8 mouse cellular contexts compared by ENCODE assay signal in the genomic region with DNA sequence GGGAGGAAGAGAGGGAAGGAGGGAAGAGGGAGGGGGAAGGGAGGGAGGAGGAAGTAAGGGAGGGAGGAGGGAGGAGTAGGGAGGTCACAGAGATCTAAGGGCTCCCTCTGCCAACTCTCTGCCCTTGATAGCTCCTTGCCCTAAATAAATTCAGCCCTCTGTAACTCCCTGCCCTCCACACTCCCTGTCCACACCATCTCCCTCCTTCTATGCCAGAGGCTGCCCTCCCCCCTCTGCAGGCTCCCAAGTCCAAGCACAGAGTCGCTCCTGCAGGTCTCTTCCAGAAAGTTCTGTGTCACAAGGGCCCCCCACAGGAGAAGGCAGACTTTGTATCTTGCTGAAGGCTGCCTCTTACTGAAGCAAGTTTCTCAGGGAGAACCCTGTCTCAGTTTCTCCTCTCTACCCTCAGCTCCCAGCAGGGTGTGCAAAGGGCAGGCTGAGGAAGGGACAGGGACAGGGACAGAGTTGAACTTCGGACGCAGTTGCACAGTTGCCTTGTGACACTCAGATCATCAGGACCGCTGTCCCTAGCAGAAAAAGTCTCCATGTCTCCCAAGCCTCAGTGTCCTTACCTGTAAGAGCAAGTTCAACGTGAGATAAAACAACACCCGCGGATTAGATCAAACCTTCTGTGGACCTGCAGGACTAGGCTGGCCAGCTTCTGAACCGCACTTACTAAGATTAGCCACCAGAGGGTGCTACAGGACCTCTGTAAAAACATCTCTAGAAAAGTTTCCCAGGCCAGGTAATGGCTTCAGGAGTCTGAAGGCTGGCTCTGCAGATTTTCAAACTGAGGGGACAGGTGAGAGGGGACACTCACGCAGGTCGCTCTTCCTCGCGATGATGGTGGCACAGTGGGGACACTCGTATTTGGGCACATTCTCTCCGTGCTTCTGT. TPM values are rescaled to one million over a fixed set of nuclear protein-coding genes. Genes with fewer than 3 reads are reported as not detected.
DNase-seq lines count a peak whose midpoint lies in the region; ATAC-seq lines count a peak whose summit lies in the region.

No protein-coding gene starts in this region.

- ATAC-seq in megakaryocyte, adult 5-6 weeks (ENCODE audit: poor library complexity, severe bottlenecking), result peak; percentile 85

- peak; percentile 67 for DNase-seq in gastrocnemius, adult 18-20 months (ENCODE audit: low spot score)
- no peak for DNase-seq in gastrocnemius, postnatal 25 days
- peak; percentile 55 to 69 for DNase-seq in cerebellum, postnatal 25 days
- DNase-seq in gastrocnemius, adult 8-10 months (ENCODE audit: low spot score in 2 of 2), result peak; percentile 24 to 28
- DNase-seq in hindlimb bud, embryonic 11.5 days (ENCODE audit: extremely low spot score, low read depth, low spot score), result peak; percentile 70
- DNase-seq in left cerebral cortex, adult 11 months (ENCODE audit: low spot score), result peak; percentile 35
- peak; percentile 42 for DNase-seq in right cerebral cortex, postnatal 14 days

RNA-seq across cellular contexts. Expression of a gene that starts 12.2 kb away (rescaled TPM):
- under 1 TPM; 0.07 to 0.19 TPM for total RNA-seq in gastrocnemius, adult 18-20 months (2021)
- not detected for total RNA-seq in gastrocnemius, postnatal 25 days (2021)
- under 1 TPM in 2 of 4 experiments, not detected in 2; 0.18 to 0.34 TPM for total RNA-seq in gastrocnemius, adult 8-10 months (2022)
- 0.11 TPM in 1 of 2 replicates, not detected in the other for total RNA-seq in megakaryocyte, adult 5-6 weeks (2015)
- total RNA-seq in megakaryocyte, adult 5-6 weeks (2017), result not detected in 2 replicates

RNA-seq across cellular contexts. Expression of a gene that starts 45.7 kb away (rescaled TPM):
- total RNA-seq in gastrocnemius, adult 18-20 months (2021), result 10 to 100 TPM in 1 of 2 experiments, 1 to 10 TPM in 1; 5.7 to 10.8 TPM
- total RNA-seq in gastrocnemius, postnatal 25 days (2021), result 10 to 100 TPM in 1 of 2 experiments, 1 to 10 TPM in 1; 1.2 to 61.5 TPM
- 10 to 100 TPM in 2 of 4 experiments, 1 to 10 TPM in 2; 1.9 to 22.6 (median 8.5) TPM for total RNA-seq in gastrocnemius, adult 8-10 months (2022)
- total RNA-seq in megakaryocyte, adult 5-6 weeks (2015), result not detected in 2 replicates
- total RNA-seq in megakaryocyte, adult 5-6 weeks (2017), result not detected in 2 replicates
